Mouse (Mus musculus) G1E (cell line): ENCODE measurements at regions not wholly inside any gene's neighbourhood (a gene's known extent, or its start where the extent isn't known, plus 50 kb on each side); places are given as distances from the start of the nearest gene placed in this dataset.

Experiments used
- CTCF ChIP-seq: IDR thresholded peaks from 2 replicates; pipeline ENCODE4 v1.5.1; 2012; ENCODE audit warnings: low read depth, low read length, inconsistent platforms, mixed read lengths
- GATA1 ChIP-seq: IDR thresholded peaks from 2 replicates; pipeline ENCODE4 v1.6.1; 2012; ENCODE audit warnings: borderline replicate concordance, low read length, inconsistent platforms, mixed read lengths
- GATA2 ChIP-seq: IDR thresholded peaks from 2 replicates; pipeline ENCODE4 v1.6.1; 2012; ENCODE audit warnings: low read depth, low read length, inconsistent platforms, borderline replicate concordance
- POLR2AphosphoS5 ChIP-seq: IDR thresholded peaks from 2 replicates; pipeline ENCODE4 v1.6.1; 2012; ENCODE audit warnings: low read depth, low read length, inconsistent platforms; ENCODE audit not compliant: insufficient replicate concordance
- TAL1 ChIP-seq: conservative IDR thresholded peaks from 2 replicates; pipeline ENCODE4 v1.6.1; 2012; ENCODE audit warnings: low read depth, low read length, inconsistent platforms, mixed read lengths

DNA sequence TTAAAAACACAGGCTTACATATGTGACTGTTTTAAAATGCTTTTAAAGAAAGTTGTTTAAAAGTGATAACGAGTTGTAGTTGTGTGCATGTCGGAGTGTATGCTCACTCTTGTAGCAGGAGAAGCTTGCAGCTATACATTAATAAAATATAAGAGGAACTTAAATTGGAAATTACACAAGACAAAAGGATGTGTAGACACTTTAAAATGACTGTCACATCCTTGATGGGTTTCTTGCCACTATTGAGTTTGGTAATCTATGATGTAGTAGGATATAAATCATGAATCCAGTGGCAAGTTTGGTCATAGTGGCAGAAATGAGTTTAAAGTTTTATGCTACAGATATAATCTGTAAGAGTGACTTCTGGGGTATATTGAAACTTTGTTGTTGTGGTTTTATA lies 504.3 kb downstream of the Plcl1 start:
- TF ChIP-seq CTCF, result no peak
- no peak for TF ChIP-seq GATA1
- TF ChIP-seq POLR2AphosphoS5, result no peak
- no peak for TF ChIP-seq GATA2
- no peak for TF ChIP-seq TAL1
